Mouse (Mus musculus) lung, adult 2 months (tissue): ENCODE measurements at regions not wholly inside any gene's neighbourhood (a gene's known extent, or its start where the extent isn't known, plus 50 kb on each side); places are given as distances from the start of the nearest gene placed in this dataset.

ENCODE experiments used
- CTCF ChIP-seq: fragments of 200-500 bp; IDR thresholded peaks from 2 replicates; pipeline ENCODE4 v1.5.1; 2011; ENCODE audit warnings: mild to moderate bottlenecking, low read length, control low read depth; ENCODE audit not compliant: insufficient read depth
- POLR2A ChIP-seq: fragments of 200-500 bp; IDR thresholded peaks from 2 replicates; pipeline ENCODE4 v1.6.1; 2011; ENCODE audit warnings: low read depth, mild to moderate bottlenecking, control low read depth, low read length, borderline replicate concordance; ENCODE audit errors: extremely low read depth

GRCm38 (mm10) chr3:34427967-34428366 is 222.2 kb upstream of the Sox2 start:
- TF ChIP-seq CTCF (no peak), POLR2A (no peak)
